In genomic region chr5:141240841-141241543, GRCm38 (mm10) we compare ENCODE assay signal across 8 mouse cellular contexts. TPM values are rescaled to one million over a fixed set of nuclear protein-coding genes. Genes with fewer than 3 reads are reported as not detected.
DNase-seq lines count a peak whose midpoint lies in the region; ATAC-seq and TF ChIP-seq lines count a peak whose summit lies in the region.

TSS of gene Sdk1 (plus strand) at chr5:141241490.

- intact Hi-C loops in gastrocnemius, adult 2 months (cut with DNase I), result loop anchor here (2.0 kb wide), 1 partner anchor 1078 kb away; no protein-coding TSS in a partner anchor

- peak within 1 kb of the TSS; percentile 82 for H3K4me3 ChIP-seq in gastrocnemius, adult 2 months
- peak within 1 kb of the TSS; percentile 70 for H3K4me3 ChIP-seq in hindbrain, embryonic 15.5 days

- DNase-seq in cerebellum, postnatal 36 days, result peak; percentile 94 to 96
- peak; percentile 98 for DNase-seq in gastrocnemius, adult 2 months
- DNase-seq in layer of hippocampus, postnatal 36 days, result peak; percentile 90
- peak; percentile 90 for DNase-seq in lung, postnatal 25 days (ENCODE audit: low spot score)
- DNase-seq in retina, postnatal 1 day, result peak; percentile 98
- peak; percentile 88 to 91 for DNase-seq in thymus, postnatal 36 days

- H3K27ac ChIP-seq in gastrocnemius, adult 2 months, result peak within 1 kb of the TSS; percentile 68
- peak within 1 kb of the TSS; percentile 76 for H3K27ac ChIP-seq in hindbrain, embryonic 15.5 days (replicated peaks)

- peak; percentile 84 for TF ChIP-seq CTCF in gastrocnemius, adult 2 months (IDR thresholded peaks at IDR 0.05)

- H3K4me2 ChIP-seq in hindbrain, embryonic 15.5 days, result peak within 1 kb of the TSS; percentile 99

- H3K9me3 ChIP-seq in hindbrain, embryonic 15.5 days, result no peaks in the 10 kb centered on the region

- under 1% methylated on average over 68 of the region's 77 CpGs for WGBS in hindbrain, embryonic 15.5 days

- H3K27me3 ChIP-seq in hindbrain, embryonic 15.5 days, result peaks cover 23% of the 10 kb centered on the region

- H3K4me1 ChIP-seq in hindbrain, embryonic 15.5 days (replicated peaks), result peaks cover 38% of the 10 kb centered on the region

- no peaks in the 10 kb centered on the region for H3K36me3 ChIP-seq in hindbrain, embryonic 15.5 days

- peak; percentile 82 for ATAC-seq in activated CD4-positive, CD25-positive, alpha-beta regulatory T cell, adult 4 months
- ATAC-seq in hindbrain, embryonic 15.5 days (ENCODE audit: low FRiP score, low read depth), result peak; percentile 96

- peak within 1 kb of the TSS; percentile 79 for H3K9ac ChIP-seq in hindbrain, embryonic 15.5 days

RNA-seq across cellular contexts. Expression of gene Sdk1, which starts in this region (rescaled TPM):
- under 1 TPM in 1 of 2 experiments, not detected in 1; 0.19 TPM for polyA plus RNA-seq in activated CD4-positive, CD25-positive, alpha-beta regulatory T cell, adult 4 months (2017; shearing (Covaris generic))
- 1 to 10 TPM in 1 of 2 experiments, under 1 TPM in 1; 0.82 to 1.5 TPM for total RNA-seq in gastrocnemius, adult 2 months (2021)
- polyA plus RNA-seq in hindbrain, embryonic 15.5 days (2015; fragmentation: Nextera tagmentation; extraction: Ambion mirVana), result 2.3 and 2.5 TPM in 2 replicates
- 1 to 10 TPM; 6.2 to 6.3 TPM for total RNA-seq in layer of hippocampus, postnatal 36 days (2021)

Comparison
In these comparisons a context has a peak if more than half of its experiments do, and no peak if none do; other contexts are left out.
1. Peak in every context shown above with its lines: DNase-seq, ATAC-seq, H3K4me3 ChIP-seq and H3K27ac ChIP-seq.
2. Peak in ATAC-seq in activated CD4-positive, CD25-positive, alpha-beta regulatory T cell, adult 4 months; RNA of the gene not detected or under 1 TPM.